Mouse (Mus musculus): ENCODE data around the gene Gm1330. TPM values are rescaled to one million over a fixed set of nuclear protein-coding genes. Genes with fewer than 3 reads are reported as not detected.

The Gm1330 gene
- not detected in 2 replicates for polyA plus RNA-seq (2012; rRNA removed)

GRCm38 (mm10) chr2:149003151-149003550 is at the start of gene Gm1330:
Gene Gm1330, minus strand, starts transcription at chr2:149003251.

GRCm38 (mm10) chr2:149017137-149017536 is 14.1 kb upstream of the Gm1330 start, which contains the start of gene Gm10750:
Gene Gm10750, minus strand, starts transcription at chr2:149017237.

Other genes with a start within 250 kb of the Gm1330 start
- gene Cst11, start 231.8 kb downstream of the Gm1330 start, polyA plus RNA-seq (2012; rRNA removed), result not detected in 2 replicates
- not detected in 2 replicates for gene 8030411F24Rik, start 221.2 kb downstream of the Gm1330 start, polyA plus RNA-seq (2012; rRNA removed)
- not detected in 2 replicates for gene Cst12, start 213.9 kb downstream of the Gm1330 start, polyA plus RNA-seq (2012; rRNA removed)
- not detected in 2 replicates for gene Cst8, start 204.5 kb downstream of the Gm1330 start, polyA plus RNA-seq (2012; rRNA removed)
- not detected in 2 replicates for gene Cst13, start 183.2 kb downstream of the Gm1330 start, polyA plus RNA-seq (2012; rRNA removed)
- gene Cst9, start 168.1 kb downstream of the Gm1330 start, polyA plus RNA-seq (2012; rRNA removed), result not detected in 2 replicates
- not detected in 2 replicates for gene 9230104L09Rik, start 138.2 kb downstream of the Gm1330 start, polyA plus RNA-seq (2012; rRNA removed)
- gene Cst3, start 127.6 kb downstream of the Gm1330 start, polyA plus RNA-seq (2012; rRNA removed), result 489 and 501 TPM in 2 replicates
- not detected in 2 replicates for gene Gm10750, start 14.0 kb upstream of the Gm1330 start, polyA plus RNA-seq (2012; rRNA removed)

Measured in central nervous system, embryonic 14 days (tissue).